Mouse (Mus musculus) liver, adult 2 months (tissue): ENCODE results near the gene Rpgrip1l. TPM values are rescaled to one million over a fixed set of nuclear protein-coding genes. Genes with fewer than 3 reads are reported as not detected.

ENCODE experiments used
- DNase-seq: peaks from one replicate; pipeline ENCODE4 v3.0.0-alpha.2; 2011; ENCODE audit warnings: low read depth, low spot score; ENCODE audit errors: extremely low read depth
- H3K27ac ChIP-seq: fragments of 200-500 bp; replicated peaks from 2 replicates; pipeline ENCODE4 v1.5.1; 2012; ENCODE audit warnings: low read depth, mild to moderate bottlenecking, control low read depth, inconsistent platforms, low read length; ENCODE audit not compliant: insufficient read depth
- H3K27me3 ChIP-seq: fragments of 200-500 bp; 2 replicates; pipeline ENCODE4 v1.6.1; 2012; ENCODE audit warnings: mild to moderate bottlenecking, moderate library complexity, low read length, inconsistent platforms; ENCODE audit not compliant: control insufficient read depth, insufficient read depth
- H3K36me3 ChIP-seq: fragments of 200-500 bp; 2 replicates; pipeline ENCODE4 v1.6.1; 2012; ENCODE audit warnings: low read length, inconsistent platforms; ENCODE audit not compliant: control insufficient read depth, insufficient read depth
- H3K4me1 ChIP-seq: fragments of 200-500 bp; 2 replicates; pipeline ENCODE4 v1.6.1; 2011; ENCODE audit warnings: low read length; ENCODE audit not compliant: control insufficient read depth, insufficient read depth
- H3K4me3 ChIP-seq: fragments of 200-500 bp; 2 replicates; pipeline ENCODE4 v1.5.1; 2011; ENCODE audit warnings: low read depth, mild to moderate bottlenecking, control low read depth, low read length, moderate library complexity; ENCODE audit not compliant: insufficient read depth
- H3K79me2 ChIP-seq: fragments of 200-500 bp; 2 replicates; pipeline ENCODE4 v1.6.1; 2012; ENCODE audit warnings: inconsistent platforms, mild to moderate bottlenecking, low read length, moderate library complexity; ENCODE audit not compliant: control insufficient read depth, insufficient read depth
- H3K9ac ChIP-seq: fragments of 200-500 bp; 2 replicates; pipeline ENCODE4 v1.6.1; 2012; ENCODE audit warnings: low read depth, mild to moderate bottlenecking, control low read depth, inconsistent platforms, low read length
- CTCF ChIP-seq: fragments of 200-500 bp; IDR thresholded peaks from 2 replicates; pipeline ENCODE4 v1.5.1; 2011; ENCODE audit warnings: low read depth, low read length, control low read depth
- POLR2A ChIP-seq: fragments of 200-500 bp; IDR thresholded peaks from 2 replicates; pipeline ENCODE4 v1.6.1; 2011; ENCODE audit warnings: low read length, control low read depth; ENCODE audit not compliant: insufficient read depth; ENCODE audit errors: extremely low read depth
- WGBS: fragments of 180-500 bp; shearing (Covaris S2); methylation state at CpG from one replicate; pipeline ENCODE4 v1.1.7; 2018; 5-methylcytosine and 5-hydroxymethylcytosine counted together
- polyA plus RNA-seq: library from polyadenylated mRNA; depleted of rRNA; stranded (reverse); fragments of >200 nt; gene quantifications from 2 replicates; pipeline ENCODE4 v1.2.3, GENCODE M21; 2012; rRNA removed
- total RNA-seq: library from RNA; depleted of rRNA; stranded (reverse); fragments of >200 nt; gene quantifications from 2 replicates; pipeline ENCODE4 v1.2.3, GENCODE M21; 2014; rRNA removed

The Rpgrip1l gene
- total and polyA plus RNA-seq, 2 experiments = 0.22 to 2.5 TPM

GRCm38 (mm10) chr8:91177708-91178107 is 135.4 kb downstream of the Rpgrip1l start:
- WGBS = 70% methylated on average over 1 of the region's 1 CpGs
- no peaks in the 10 kb centered on the region for H3K79me2 ChIP-seq
- TF ChIP-seq POLR2A = no peak
- TF ChIP-seq CTCF = no peak
- no peak overlapping the region for H3K4me3 ChIP-seq
- no peaks in the 10 kb centered on the region for H3K36me3 ChIP-seq
- no peak overlapping the region for H3K27ac ChIP-seq
- no peaks in the 10 kb centered on the region for H3K4me1 ChIP-seq
- no peak overlapping the region for H3K9ac ChIP-seq
- H3K27me3 ChIP-seq = no peaks in the 10 kb centered on the region; the same call in 1 of the 2 replicates
- DNase-seq = no peak

DNA sequence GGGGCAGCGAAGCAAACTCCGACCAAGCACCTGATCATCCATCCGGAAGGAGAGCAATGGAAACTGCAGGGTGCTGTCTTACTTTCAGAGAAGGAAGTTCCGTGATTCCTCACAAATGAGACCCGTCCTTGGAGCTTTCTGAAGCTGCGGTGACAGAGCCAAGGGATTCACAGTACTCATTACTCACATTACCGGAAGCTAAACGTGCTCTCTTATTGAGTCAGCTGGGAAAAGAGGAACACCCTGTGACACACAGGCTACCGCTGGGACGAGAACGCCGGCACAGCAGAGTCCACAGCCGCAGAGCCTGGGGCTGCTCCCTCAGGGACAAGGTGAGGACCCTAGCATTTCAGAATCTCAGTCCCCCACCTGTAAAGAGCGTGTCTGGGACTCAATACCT is 136.9 kb downstream of the Rpgrip1l start:
- H3K4me1 ChIP-seq = no peaks in the 10 kb centered on the region
- 74% methylated on average over 14 of the region's 14 CpGs for WGBS

DNA sequence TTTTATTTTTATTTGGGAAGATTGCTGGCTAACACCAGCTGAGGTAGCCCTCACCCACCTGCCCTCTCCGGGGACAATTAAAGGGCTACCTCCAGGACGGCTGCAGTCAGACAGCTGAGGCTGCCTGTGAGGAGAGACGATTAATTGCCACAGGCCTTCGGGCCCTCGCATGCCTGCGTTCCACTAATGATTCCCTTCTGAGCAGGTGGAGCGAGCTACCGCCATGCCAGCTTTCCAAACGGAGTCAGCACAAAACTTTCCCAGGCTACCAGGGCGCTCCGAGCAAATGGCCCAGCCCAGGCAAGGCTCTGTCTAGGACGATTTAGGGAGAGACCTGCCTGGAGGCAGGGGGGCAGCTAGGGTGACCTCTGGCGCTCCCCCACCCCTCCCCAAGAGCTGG is 141.5 kb downstream of the Rpgrip1l start:
- H3K27me3 ChIP-seq = no peaks in the 10 kb centered on the region; the same call in 1 of the 2 replicates
- TF ChIP-seq CTCF = no peak
- no peak for TF ChIP-seq POLR2A
- H3K79me2 ChIP-seq = no peaks in the 10 kb centered on the region
- no peaks in the 10 kb centered on the region for H3K36me3 ChIP-seq
- no peak for DNase-seq
- no peak overlapping the region for H3K27ac ChIP-seq
- H3K9ac ChIP-seq = no peak overlapping the region
- no peaks in the 10 kb centered on the region for H3K4me1 ChIP-seq
- WGBS = 81% methylated on average over 13 of the region's 13 CpGs
- H3K4me3 ChIP-seq = no peak overlapping the region

More for the DNA sequence above, 136.9 kb downstream of the Rpgrip1l start:
- no peaks in the 10 kb centered on the region for H3K36me3 ChIP-seq
- no peak overlapping the region for H3K9ac ChIP-seq
- DNase-seq = no peak
- H3K4me3 ChIP-seq = no peak overlapping the region
- no peak overlapping the region for H3K27ac ChIP-seq
- no peaks in the 10 kb centered on the region; the same call in 1 of the 2 replicates for H3K27me3 ChIP-seq
- no peak for TF ChIP-seq POLR2A
- no peak for TF ChIP-seq CTCF
- H3K79me2 ChIP-seq = no peaks in the 10 kb centered on the region

DNA sequence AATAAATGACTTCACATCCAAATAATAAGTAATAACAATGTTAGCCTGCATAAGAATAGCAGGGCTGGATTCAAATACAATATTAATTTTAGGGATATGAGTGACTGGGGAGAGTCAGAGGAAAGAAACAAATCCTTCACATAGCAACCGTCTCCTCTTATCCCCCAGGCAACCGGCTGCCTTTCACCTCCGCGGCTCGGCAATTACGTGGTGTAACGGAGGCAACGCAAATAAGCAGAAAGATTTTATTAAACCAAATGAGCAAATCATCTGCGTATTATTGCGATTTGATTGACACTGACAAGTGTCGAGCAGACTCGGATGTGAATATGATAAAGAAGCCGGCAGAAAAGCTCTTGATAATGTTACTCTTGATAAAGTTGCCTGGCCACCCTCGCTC is 142.1 kb downstream of the Rpgrip1l start:
- Histone ChIP-seq H3K27ac (no peak overlapping the region), H3K4me3 (no peak overlapping the region), H3K27me3 (no peaks in the 10 kb centered on the region; the same call in 1 of the 2 replicates), H3K4me1 (no peaks in the 10 kb centered on the region), H3K79me2 (no peaks in the 10 kb centered on the region), H3K36me3 (no peaks in the 10 kb centered on the region), H3K9ac (no peak overlapping the region)
- 83% methylated on average over 14 of the region's 14 CpGs for WGBS
- no peak for TF ChIP-seq POLR2A
- TF ChIP-seq CTCF = no peak
- no peak for DNase-seq

DNA sequence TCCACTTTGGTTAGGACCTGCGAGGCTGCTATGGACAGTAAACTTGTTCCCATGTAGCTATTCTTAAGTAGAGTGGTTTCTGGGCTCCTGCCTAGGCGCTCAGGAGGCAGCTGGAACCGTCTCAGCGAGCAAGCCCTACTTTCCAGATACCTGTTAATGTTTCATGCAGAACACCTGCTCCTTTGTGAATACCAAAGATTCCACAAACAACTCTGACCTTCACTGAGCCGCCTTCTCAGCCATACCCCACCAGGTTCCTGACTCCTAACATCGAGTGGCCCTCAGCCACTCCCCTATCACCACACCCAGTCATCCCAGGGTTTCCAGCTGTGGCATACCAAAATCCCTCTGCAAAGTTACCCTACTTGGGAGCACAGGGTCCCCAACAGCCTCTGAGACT is 142.9 kb downstream of the Rpgrip1l start:
- WGBS = 61% methylated on average over 6 of the region's 6 CpGs

More for the DNA sequence above, 142.9 kb downstream of the Rpgrip1l start:
- Histone ChIP-seq H3K27ac (no peak overlapping the region), H3K4me3 (no peak overlapping the region), H3K4me1 (no peaks in the 10 kb centered on the region), H3K79me2 (no peaks in the 10 kb centered on the region), H3K9ac (no peak overlapping the region), H3K27me3 (no peaks in the 10 kb centered on the region; the same call in 1 of the 2 replicates), H3K36me3 (no peaks in the 10 kb centered on the region)
- TF ChIP-seq CTCF = no peak
- no peak for TF ChIP-seq POLR2A
- DNase-seq = no peak

Other genes starting within 250 kb of the Rpgrip1l start
- gene Rbl2, start 243.2 kb downstream of the Rpgrip1l start, total RNA-seq = 33.4 and 36.8 TPM in 2 replicates
- gene Rbl2, start 243.2 kb downstream of the Rpgrip1l start, polyA plus RNA-seq = 10.5 and 12.5 TPM in 2 replicates
- gene Aktip, start 113.3 kb downstream of the Rpgrip1l start, total RNA-seq = 9.6 and 9.9 TPM in 2 replicates
- 8.9 and 9.9 TPM in 2 replicates for gene Aktip, start 113.3 kb downstream of the Rpgrip1l start, polyA plus RNA-seq
- gene Fto, start 263 bp upstream of the Rpgrip1l start, total RNA-seq = 14.1 and 16.0 TPM in 2 replicates
- 14.4 and 15.6 TPM in 2 replicates for gene Fto, start 263 bp upstream of the Rpgrip1l start, polyA plus RNA-seq